Mouse (Mus musculus) thymus, postnatal 10 days (tissue): ENCODE measurements around the gene Hps4.
"Not testable (repeated sequence)": the region's sequence is repeated elsewhere in the genome, so short reads cannot be mapped to it uniquely, and the experiment has no call there.

Experiments
- DNase-seq, 2 experiments: peaks; one replicate each; pipeline ENCODE4 v3.0.0; 2021; ENCODE audit warnings: low spot score in 2 of 2

Gene Hps4

DNA sequence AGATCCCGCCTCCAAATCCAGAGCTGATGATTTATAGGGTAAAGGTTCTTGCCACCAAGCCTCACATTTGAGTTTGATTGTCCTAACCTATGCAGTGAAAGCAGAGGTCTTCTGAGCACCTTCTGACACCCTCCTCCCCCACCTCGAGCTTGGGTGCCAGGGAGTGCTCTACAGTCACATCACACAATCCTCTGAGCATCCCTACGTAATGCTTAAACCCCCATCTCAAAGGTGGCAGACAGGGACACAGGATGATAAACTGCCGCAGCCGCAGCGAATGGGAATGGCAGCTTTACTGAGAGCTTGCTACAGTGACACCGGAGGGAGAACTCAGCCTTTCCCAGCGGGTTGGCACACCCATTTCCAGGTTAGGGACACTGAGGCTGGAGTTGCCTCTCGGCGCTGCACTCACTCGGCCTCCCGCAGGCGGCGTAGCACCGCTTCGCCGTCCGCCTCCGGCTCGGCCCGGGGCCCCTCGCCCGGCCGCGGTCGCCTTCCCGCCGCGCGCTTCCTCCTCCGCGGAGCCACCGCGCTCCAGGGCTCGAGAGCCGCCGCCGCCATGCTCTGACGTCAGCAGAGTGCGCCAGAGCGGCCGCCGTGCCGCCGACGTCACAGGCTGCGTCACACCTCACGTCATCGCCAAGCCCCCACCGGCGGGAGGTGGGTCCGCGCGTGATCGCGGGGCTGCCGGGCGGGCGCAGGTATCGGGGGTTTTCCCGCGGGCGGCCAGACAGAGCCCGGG lies at the start of gene Hps4, which contains the start of gene Srrd:
Gene Hps4, plus strand, starts transcription at position 621 of the 742 bp plus-strand sequence.
Gene Srrd, minus strand, starts transcription at position 578 of the 742 bp plus-strand sequence.
- peak; percentile 77 to 89 for DNase-seq

DNA sequence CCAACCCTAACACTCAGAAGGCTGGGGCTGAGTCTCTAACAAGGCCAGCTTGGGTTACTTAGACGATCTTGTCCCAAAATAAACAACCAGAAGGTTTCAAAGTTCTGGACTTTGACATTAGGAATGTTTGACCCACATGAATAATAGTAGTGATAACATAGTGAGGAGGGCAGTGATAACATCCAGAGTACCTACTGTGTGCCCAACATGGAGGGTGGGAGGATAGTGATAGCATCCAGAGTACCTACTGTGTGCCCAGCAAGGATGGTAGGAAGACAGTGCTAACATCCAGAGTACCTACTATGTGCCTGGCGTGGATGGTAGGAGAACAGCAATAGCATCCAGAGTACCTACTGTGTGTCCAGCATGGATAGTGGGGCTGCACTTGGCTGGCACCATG lies 49.1 kb upstream of the Hps4 start:
- DNase-seq, result no peak

GRCm38 (mm10) chr5:112294696-112295095 lies 48.2 kb upstream of the Hps4 start:
- no peak for DNase-seq

DNA sequence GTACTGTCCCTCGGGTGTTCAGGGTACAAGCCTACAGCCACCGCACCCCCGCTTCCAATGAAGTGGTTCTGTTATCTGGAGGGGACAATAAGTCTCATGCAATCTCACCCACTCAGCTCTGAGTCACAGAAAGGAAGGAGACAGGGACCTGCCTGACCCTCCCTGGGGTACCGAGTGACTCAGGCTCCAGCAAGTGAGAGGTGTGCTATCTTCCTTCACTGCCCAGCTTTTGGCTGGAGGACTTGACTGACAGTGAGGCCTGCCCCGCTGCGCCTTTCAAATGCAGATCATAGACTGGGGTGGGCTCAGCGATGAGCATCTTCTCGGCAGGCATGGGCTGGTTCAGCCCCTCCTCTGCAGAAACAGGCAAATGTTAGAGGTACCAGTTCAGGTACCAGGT lies 47.7 kb upstream of the Hps4 start:
- DNase-seq, result no peak

DNA sequence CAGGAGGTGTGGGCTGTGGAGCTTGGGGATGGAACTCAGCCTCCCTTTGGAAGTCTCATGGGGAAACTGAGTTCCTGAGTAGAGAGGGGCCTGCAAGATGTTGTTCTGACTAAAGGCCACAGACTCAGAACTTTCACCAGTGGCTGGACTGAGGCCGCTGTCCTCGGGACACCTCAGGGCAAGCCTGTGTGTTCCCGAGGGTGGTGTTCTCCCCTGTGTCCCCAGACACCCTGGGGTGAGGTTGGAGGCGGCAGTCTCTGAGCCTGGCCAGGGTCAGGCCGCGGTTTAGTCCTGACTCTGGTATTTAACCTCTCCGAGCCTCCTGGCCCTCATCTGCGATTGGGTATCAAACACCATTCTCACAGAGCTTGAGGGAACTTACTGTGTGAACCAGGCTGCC lies 47.3 kb upstream of the Hps4 start:
- DNase-seq, result no peak

GRCm38 (mm10) chr5:112296404-112297181 lies 46.3 kb upstream of the Hps4 start:
- no peak for DNase-seq

DNA sequence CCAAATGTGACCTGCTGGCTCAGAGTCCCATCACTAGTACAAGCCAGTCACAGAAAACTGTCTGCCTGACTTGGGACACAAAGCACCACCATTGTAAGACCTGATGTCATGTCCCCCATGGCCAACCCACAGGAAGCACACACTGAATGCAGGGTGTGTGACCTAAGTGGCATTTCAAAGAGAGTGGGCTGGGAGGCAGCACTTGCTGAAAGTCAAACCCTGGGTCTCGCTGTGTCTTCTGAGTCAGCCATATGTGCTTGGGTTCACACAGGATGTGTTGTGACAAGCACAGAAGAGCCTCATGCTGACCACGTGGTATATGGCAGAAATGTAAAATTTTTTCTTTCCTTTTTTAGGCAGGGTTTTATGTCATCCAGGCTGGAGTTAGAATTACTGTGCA lies 45.6 kb upstream of the Hps4 start:
- no peak for DNase-seq

DNA sequence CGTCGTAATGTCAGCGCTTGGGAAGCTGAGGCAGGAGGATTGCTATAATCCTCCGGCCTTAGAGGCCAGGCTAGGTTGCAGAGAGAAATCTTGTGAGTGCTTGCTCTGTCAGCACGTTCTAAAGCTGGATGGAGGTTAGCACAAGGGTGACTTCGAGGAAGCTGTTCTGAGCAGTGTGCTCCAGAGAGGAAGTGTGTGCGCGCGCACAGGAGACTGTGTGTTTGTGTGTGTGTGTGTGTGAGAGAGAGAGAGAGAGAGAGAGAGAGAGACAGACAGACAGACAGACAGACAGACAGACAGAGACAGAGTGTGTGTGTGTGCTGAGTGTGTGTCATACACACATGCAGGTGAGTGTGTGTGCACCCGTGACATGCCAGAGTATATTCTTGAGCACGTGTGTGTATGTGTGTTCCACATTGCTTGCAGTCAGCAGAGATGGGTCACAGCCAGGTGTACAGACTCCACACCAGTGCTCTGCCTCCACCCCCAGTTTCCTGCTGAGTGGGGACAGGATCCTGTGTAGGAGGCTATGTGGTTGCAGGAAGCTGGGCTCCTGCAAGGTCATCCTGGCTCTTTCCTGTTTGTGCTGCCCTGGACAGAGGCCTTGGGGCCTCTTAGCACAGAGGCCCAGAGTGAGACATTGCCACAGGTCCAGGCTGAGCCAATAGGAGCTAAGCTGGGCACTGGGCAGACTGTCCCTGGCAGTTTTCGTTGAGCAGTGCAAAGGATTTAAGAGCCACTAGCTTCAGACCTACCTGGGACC lies 44.5 kb upstream of the Hps4 start:
- peak; percentile 39 to 45 for DNase-seq

- DNase-seq, result no peak
Measured at GRCm38 (mm10) chr5:112299399-112299798, 43.5 kb upstream of the Hps4 start.

DNA sequence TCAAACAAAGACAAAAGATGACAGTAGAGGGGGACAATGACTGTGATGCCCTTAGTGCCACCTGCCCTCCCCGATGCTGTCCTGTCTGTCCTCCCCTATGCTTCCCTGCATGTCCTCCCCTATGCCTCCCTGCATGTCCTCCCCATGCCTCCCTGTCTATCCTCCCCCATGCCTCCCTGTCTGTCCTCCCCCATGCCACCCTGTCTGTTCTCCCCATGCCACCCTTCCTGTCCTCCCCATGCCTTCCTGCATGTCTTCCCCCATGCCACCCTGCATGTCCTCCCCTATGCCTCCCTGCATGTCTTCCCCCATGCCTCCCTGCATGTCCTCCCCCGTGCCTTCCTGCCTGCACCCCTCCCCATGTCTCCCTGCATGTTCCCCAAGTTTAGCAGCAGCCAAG lies 42.8 kb upstream of the Hps4 start:
- no peak for DNase-seq

DNA sequence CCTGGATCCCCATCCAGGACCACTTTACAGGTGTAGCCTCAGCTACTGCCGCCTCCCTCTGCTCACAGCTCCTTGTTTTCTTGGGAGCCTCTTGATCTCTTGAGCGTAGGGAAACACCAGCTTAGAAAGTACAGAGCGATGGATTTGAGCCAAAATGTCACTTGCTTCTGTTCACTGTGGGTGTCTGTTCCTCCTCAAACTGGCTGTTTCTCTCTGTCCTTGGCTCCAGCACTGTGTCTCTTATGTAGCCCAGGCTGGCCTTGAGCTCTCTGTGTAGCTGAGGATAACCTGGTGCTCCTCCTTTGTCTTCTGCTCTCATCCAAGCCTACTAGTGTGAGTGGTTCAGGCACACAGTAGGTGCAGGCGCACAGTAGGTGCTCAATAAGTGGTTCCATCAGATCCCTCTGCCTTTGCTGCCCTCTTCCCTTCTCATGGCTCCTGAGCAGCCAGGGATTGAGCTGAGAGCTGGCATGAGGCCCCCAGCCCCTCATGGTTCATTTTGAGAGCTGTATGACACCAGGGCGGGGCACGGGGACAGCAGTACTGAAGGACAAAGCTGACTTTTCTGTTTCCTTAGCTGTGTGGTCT lies 42.1 kb upstream of the Hps4 start:
- no peak for DNase-seq

- DNase-seq, result no peak
Measured at GRCm38 (mm10) chr5:112301694-112302093, 41.2 kb upstream of the Hps4 start.

GRCm38 (mm10) chr5:112302310-112302709 lies 40.6 kb upstream of the Hps4 start:
- no peak for DNase-seq

DNA sequence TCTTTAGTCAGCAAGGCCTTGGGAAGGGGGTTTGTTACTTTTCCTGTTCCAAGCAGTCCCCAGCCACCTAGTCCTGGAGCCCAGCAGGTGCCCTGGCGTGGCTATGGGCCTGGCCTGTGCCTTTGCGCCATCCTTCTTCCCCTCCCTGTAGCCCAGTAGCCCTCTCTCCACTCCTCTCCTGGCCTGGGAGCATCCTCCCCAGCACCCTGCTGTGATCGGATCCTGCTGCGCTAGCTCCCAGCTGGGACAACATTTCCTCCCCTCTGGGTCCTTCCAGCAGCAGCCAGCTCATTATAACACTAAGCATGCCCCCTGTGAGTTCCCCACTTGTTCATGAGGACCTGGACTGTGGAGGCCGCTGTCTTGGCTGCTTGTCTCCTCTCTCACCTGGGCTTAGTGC lies 37.0 kb upstream of the Hps4 start:
- DNase-seq, result no peak

GRCm38 (mm10) chr5:112313222-112313885 lies 29.5 kb upstream of the Hps4 start:
- DNase-seq, result no peak

DNA sequence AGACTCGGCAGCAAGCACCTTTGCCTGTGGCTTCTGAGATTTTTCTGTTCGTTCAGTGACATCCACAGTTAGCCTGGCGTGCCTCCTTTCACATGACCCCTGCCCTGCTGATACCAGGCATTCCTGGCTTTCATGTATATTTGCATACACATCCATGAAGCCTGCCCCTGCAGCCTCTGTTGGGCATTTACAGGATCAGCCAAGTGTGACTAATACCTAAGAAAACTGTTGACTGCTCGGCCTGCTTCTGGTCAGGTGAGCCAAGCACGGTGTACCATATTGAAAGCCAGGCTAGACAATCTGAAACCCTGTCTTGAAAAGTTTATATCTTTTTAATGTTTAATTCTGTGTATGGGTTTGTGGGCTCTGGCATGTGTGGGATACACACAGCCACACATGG lies 26.4 kb upstream of the Hps4 start:
- DNase-seq, result no peak

- no peak for DNase-seq
Measured at GRCm38 (mm10) chr5:112317328-112317727, 25.6 kb upstream of the Hps4 start.

DNA sequence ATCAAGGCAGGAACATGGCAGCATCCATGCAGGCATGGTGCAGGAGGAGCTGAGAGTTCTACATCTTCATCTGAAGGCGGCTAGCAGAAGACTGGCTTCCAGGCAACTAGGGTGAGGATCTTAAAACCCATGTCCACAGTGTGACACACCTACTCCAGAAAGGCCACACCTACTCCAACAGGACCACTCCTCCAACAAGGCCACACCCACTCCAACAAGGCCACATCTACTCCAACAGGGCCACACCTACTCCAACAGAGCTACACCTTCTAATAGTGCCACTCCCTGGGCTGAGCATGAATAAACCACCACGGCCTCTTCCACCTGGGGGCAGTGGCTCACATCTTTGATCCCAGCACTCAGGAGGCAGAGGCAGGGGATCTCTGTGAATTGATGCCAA lies 23.5 kb upstream of the Hps4 start:
- DNase-seq, result not testable (repeated sequence)

- no peak for DNase-seq
Measured at GRCm38 (mm10) chr5:112320379-112320778, 22.5 kb upstream of the Hps4 start.

DNA sequence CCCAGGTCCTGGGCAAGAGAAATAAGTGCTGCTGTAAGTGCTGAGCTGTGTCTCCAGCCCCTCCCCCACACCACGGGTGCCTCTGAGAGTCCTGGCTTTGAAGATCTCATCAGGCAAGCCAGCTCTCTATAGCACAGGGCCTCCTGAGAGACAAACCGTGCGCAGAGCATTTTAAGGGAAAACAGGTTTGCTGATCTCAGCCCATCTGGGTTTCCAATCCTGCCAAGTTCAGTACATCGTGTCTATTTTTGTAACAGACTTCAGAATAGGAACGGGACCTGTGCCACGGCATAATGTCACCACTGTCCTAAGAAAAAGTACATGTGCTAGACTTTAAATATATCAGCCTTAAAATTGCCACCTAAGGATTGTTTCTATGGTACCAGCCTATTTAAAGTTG lies 21.9 kb upstream of the Hps4 start:
- no peak for DNase-seq

DNA sequence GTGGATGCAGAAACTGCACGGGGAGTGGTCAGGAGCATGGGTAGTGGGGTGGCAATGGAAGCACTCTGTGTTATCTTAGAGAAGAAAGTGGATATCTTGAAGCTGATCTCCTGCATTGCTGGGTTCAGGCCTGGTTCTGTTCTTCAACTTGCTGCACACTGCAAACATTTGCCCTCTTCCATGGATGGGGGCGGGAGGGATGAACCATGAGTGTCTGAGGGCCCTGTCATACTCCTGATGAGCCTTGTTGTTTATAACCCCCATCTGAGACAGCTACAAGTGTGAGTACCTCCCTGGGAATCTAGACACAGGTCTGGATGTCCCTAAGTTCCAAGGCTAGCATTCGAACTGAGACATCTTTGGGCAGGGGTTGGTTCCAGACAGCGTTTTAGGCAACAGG lies 21.5 kb upstream of the Hps4 start:
- no peak for DNase-seq

- DNase-seq, result no peak
Measured at GRCm38 (mm10) chr5:112323246-112323645, 19.6 kb upstream of the Hps4 start.
